Mouse (Mus musculus): ENCODE measurements around the gene Cracr2a. TPM values are rescaled to one million over a fixed set of nuclear protein-coding genes. Genes with fewer than 3 reads are reported as not detected.

Gene Cracr2a
- polyA plus RNA-seq, 1 experiment from 2014 or later: 1.5 TPM

- Histone ChIP-seq H3K27ac (ENCODE audit: low read depth, low read length) (no peak overlapping the region), H3K4me2 (replicated peaks; ENCODE audit: low read depth, low read length) (no peak overlapping the region), H3K36me3 (ENCODE audit: control insufficient read depth, insufficient read depth, low read length) (no peaks in the 10 kb centered on the region), H3K27me3 (ENCODE audit: control insufficient read depth, insufficient read depth, low read length) (0 out of 2 replicates have a peak, but pooled peaks cover 3% of the 10 kb centered on the region), H3K4me1 (ENCODE audit: control insufficient read depth, insufficient read depth, low read length) (0 out of 2 replicates have a peak, but pooled peaks cover 3% of the 10 kb centered on the region), H3K9me3 (ENCODE audit: control insufficient read depth, low read length) (no peaks in the 10 kb centered on the region), H3K9ac (ENCODE audit: low read depth, low read length) (no peak overlapping the region), H3K4me3 (ENCODE audit: low read length) (no peak overlapping the region)
- no peak for ATAC-seq (ENCODE audit: low FRiP score, low TSS enrichment)
- WGBS: 57% methylated on average over 9 of the region's 9 CpGs
Measured at GRCm38 (mm10) chr6:127627453-127627852, 66.3 kb downstream of the Cracr2a start.

DNA sequence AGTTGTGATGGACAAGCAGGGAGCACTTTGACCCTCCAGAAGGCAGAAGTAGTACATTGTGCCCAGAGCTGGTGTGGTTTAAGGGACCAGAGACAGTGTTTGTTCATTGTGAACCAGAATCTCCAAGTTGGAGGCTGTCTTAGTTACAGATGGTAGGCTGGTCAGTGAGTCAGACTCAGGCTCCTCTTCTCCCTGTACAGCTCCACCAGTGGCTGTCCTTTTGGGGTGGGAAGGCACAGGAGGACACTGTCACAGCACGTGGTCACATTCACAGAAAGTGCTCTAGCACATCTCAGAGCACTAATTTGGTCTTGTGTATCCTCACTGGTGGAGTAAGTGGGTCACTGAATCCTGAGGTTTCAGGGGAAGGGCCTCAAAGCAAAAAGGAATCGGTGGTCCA lies 68.1 kb downstream of the Cracr2a start:
- H3K27me3 ChIP-seq (ENCODE audit: control insufficient read depth, insufficient read depth, low read length): 0 out of 2 replicates have a peak, but pooled peaks cover 3% of the 10 kb centered on the region
- 76% methylated on average over 2 of the region's 2 CpGs for WGBS
- H3K9me3 ChIP-seq (ENCODE audit: control insufficient read depth, low read length): no peaks in the 10 kb centered on the region
- no peaks in the 10 kb centered on the region for H3K36me3 ChIP-seq (ENCODE audit: control insufficient read depth, insufficient read depth, low read length)
- no peak for ATAC-seq (ENCODE audit: low FRiP score, low TSS enrichment)
- H3K9ac ChIP-seq (ENCODE audit: low read depth, low read length): no peak overlapping the region
- H3K4me3 ChIP-seq (ENCODE audit: low read length): no peak overlapping the region
- no peak overlapping the region for H3K4me2 ChIP-seq (replicated peaks; ENCODE audit: low read depth, low read length)
- no peak overlapping the region for H3K27ac ChIP-seq (ENCODE audit: low read depth, low read length)
- 0 out of 2 replicates have a peak, but pooled peaks cover 3% of the 10 kb centered on the region for H3K4me1 ChIP-seq (ENCODE audit: control insufficient read depth, insufficient read depth, low read length)

DNA sequence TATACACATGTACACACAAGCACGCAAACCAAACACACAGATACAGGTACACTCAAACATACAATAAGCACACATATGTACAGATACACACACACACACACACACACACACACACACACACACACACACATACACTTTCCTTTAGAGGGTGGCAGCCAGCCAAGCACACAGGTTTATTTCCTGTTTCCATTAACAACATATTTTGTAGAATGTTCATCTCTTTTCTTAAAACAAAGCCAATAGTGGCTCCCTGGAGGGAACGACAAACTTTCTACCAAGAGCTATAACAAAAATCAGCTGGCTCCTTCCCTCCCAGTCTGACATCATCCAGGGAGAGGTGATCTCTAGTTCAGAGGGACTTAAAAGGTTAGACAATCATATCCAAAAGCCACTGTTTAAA lies 73.7 kb downstream of the Cracr2a start:
- H3K27ac ChIP-seq (ENCODE audit: low read depth, low read length): no peak overlapping the region
- no peaks in the 10 kb centered on the region for H3K9me3 ChIP-seq (ENCODE audit: control insufficient read depth, low read length)
- no peaks in the 10 kb centered on the region for H3K27me3 ChIP-seq (ENCODE audit: control insufficient read depth, insufficient read depth, low read length)
- no peak overlapping the region for H3K4me2 ChIP-seq (replicated peaks; ENCODE audit: low read depth, low read length)
- 65% methylated on average over 2 of the region's 2 CpGs for WGBS
- no peak overlapping the region for H3K9ac ChIP-seq (ENCODE audit: low read depth, low read length)
- no peaks in the 10 kb centered on the region for H3K36me3 ChIP-seq (ENCODE audit: control insufficient read depth, insufficient read depth, low read length)
- no peak for ATAC-seq (ENCODE audit: low FRiP score, low TSS enrichment)
- H3K4me1 ChIP-seq (ENCODE audit: control insufficient read depth, insufficient read depth, low read length): no peaks in the 10 kb centered on the region
- H3K4me3 ChIP-seq (ENCODE audit: low read length): no peak overlapping the region

GRCm38 (mm10) chr6:127635462-127636189 lies 74.5 kb downstream of the Cracr2a start:
- Histone ChIP-seq H3K4me1 (ENCODE audit: control insufficient read depth, insufficient read depth, low read length) (no peaks in the 10 kb centered on the region), H3K27me3 (ENCODE audit: control insufficient read depth, insufficient read depth, low read length) (no peaks in the 10 kb centered on the region), H3K4me2 (replicated peaks; ENCODE audit: low read depth, low read length) (no peak overlapping the region), H3K9me3 (ENCODE audit: control insufficient read depth, low read length) (no peaks in the 10 kb centered on the region), H3K27ac (ENCODE audit: low read depth, low read length) (no peak overlapping the region), H3K4me3 (ENCODE audit: low read length) (no peak overlapping the region), H3K36me3 (ENCODE audit: control insufficient read depth, insufficient read depth, low read length) (no peaks in the 10 kb centered on the region), H3K9ac (ENCODE audit: low read depth, low read length) (no peak overlapping the region)
- 61% methylated on average over 9 of the region's 9 CpGs for WGBS
- ATAC-seq (ENCODE audit: low FRiP score, low TSS enrichment): no peak

- H3K9ac ChIP-seq (ENCODE audit: low read depth, low read length): no peak overlapping the region
- H3K4me3 ChIP-seq (ENCODE audit: low read length): no peak overlapping the region
- H3K9me3 ChIP-seq (ENCODE audit: control insufficient read depth, low read length): no peaks in the 10 kb centered on the region
- ATAC-seq (ENCODE audit: low FRiP score, low TSS enrichment): no peak
- H3K4me2 ChIP-seq (replicated peaks; ENCODE audit: low read depth, low read length): no peak overlapping the region
- H3K36me3 ChIP-seq (ENCODE audit: control insufficient read depth, insufficient read depth, low read length): no peaks in the 10 kb centered on the region
- H3K27me3 ChIP-seq (ENCODE audit: control insufficient read depth, insufficient read depth, low read length): no peaks in the 10 kb centered on the region
- WGBS: 55% methylated on average over 8 of the region's 8 CpGs
- H3K27ac ChIP-seq (ENCODE audit: low read depth, low read length): no peak overlapping the region
- no peaks in the 10 kb centered on the region for H3K4me1 ChIP-seq (ENCODE audit: control insufficient read depth, insufficient read depth, low read length)
Measured at GRCm38 (mm10) chr6:127641077-127641801, 80.1 kb downstream of the Cracr2a start.

GRCm38 (mm10) chr6:127655988-127656387 lies 94.8 kb downstream of the Cracr2a start:
- H3K4me2 ChIP-seq (replicated peaks; ENCODE audit: low read depth, low read length): no peak overlapping the region

DNA sequence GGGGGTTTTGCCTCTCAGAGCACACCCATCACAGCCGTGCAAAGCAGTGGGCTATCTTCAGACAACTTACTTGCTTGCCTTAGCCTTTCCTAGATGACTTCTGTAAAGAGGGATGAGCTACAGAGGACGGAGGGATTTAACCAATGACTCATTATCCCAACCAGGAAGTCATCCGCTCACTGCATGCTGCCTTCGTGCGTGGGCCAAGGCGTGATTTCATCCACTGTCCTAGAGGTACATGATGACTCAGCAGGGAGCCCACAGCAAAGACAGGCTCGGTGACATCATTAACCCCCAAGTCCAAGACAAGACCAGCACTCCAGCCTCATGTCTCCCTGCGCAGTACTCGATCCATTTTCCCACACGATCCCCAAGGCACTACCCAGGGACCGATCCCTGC lies 96.0 kb downstream of the Cracr2a start:
- no peaks in the 10 kb centered on the region for H3K27me3 ChIP-seq (ENCODE audit: control insufficient read depth, insufficient read depth, low read length)
- H3K9ac ChIP-seq (ENCODE audit: low read depth, low read length): no peak overlapping the region
- H3K4me1 ChIP-seq (ENCODE audit: control insufficient read depth, insufficient read depth, low read length): no peaks in the 10 kb centered on the region
- 91% methylated on average over 11 of the region's 11 CpGs for WGBS
- ATAC-seq (ENCODE audit: low FRiP score, low TSS enrichment): no peak
- H3K27ac ChIP-seq (ENCODE audit: low read depth, low read length): no peak overlapping the region
- no peaks in the 10 kb centered on the region for H3K36me3 ChIP-seq (ENCODE audit: control insufficient read depth, insufficient read depth, low read length)
- no peak overlapping the region for H3K4me2 ChIP-seq (replicated peaks; ENCODE audit: low read depth, low read length)
- H3K4me3 ChIP-seq (ENCODE audit: low read length): no peak overlapping the region
- no peaks in the 10 kb centered on the region; the same call in 1 of the 2 replicates for H3K9me3 ChIP-seq (ENCODE audit: control insufficient read depth, low read length)

More at GRCm38 (mm10) chr6:127655988-127656387, 94.8 kb downstream of the Cracr2a start:
- no peaks in the 10 kb centered on the region for H3K27me3 ChIP-seq (ENCODE audit: control insufficient read depth, insufficient read depth, low read length)
- no peaks in the 10 kb centered on the region for H3K36me3 ChIP-seq (ENCODE audit: control insufficient read depth, insufficient read depth, low read length)
- no peaks in the 10 kb centered on the region for H3K4me1 ChIP-seq (ENCODE audit: control insufficient read depth, insufficient read depth, low read length)
- no peak overlapping the region for H3K4me3 ChIP-seq (ENCODE audit: low read length)
- WGBS: 30% methylated on average over 4 of the region's 4 CpGs
- no peak overlapping the region for H3K27ac ChIP-seq (ENCODE audit: low read depth, low read length)
- H3K9me3 ChIP-seq (ENCODE audit: control insufficient read depth, low read length): no peaks in the 10 kb centered on the region; the same call in 1 of the 2 replicates
- no peak overlapping the region for H3K9ac ChIP-seq (ENCODE audit: low read depth, low read length)
- ATAC-seq (ENCODE audit: low FRiP score, low TSS enrichment): no peak

- Histone ChIP-seq H3K4me1 (ENCODE audit: control insufficient read depth, insufficient read depth, low read length) (no peaks in the 10 kb centered on the region), H3K9ac (ENCODE audit: low read depth, low read length) (no peak overlapping the region), H3K9me3 (ENCODE audit: control insufficient read depth, low read length) (no peaks in the 10 kb centered on the region), H3K4me2 (replicated peaks; ENCODE audit: low read depth, low read length) (no peak overlapping the region), H3K4me3 (ENCODE audit: low read length) (no peak overlapping the region), H3K36me3 (ENCODE audit: control insufficient read depth, insufficient read depth, low read length) (no peaks in the 10 kb centered on the region), H3K27me3 (ENCODE audit: control insufficient read depth, insufficient read depth, low read length) (no peaks in the 10 kb centered on the region), H3K27ac (ENCODE audit: low read depth, low read length) (no peak overlapping the region)
- 41% methylated on average over 5 of the region's 5 CpGs for WGBS
- no peak for ATAC-seq (ENCODE audit: low FRiP score, low TSS enrichment)
Measured at GRCm38 (mm10) chr6:127659472-127659871, 98.3 kb downstream of the Cracr2a start.

- Histone ChIP-seq H3K9ac (ENCODE audit: low read depth, low read length) (no peak overlapping the region), H3K36me3 (ENCODE audit: control insufficient read depth, insufficient read depth, low read length) (no peaks in the 10 kb centered on the region), H3K9me3 (ENCODE audit: control insufficient read depth, low read length) (no peaks in the 10 kb centered on the region), H3K27ac (ENCODE audit: low read depth, low read length) (no peak overlapping the region), H3K4me1 (ENCODE audit: control insufficient read depth, insufficient read depth, low read length) (no peaks in the 10 kb centered on the region), H3K4me2 (replicated peaks; ENCODE audit: low read depth, low read length) (no peak overlapping the region), H3K4me3 (ENCODE audit: low read length) (no peak overlapping the region), H3K27me3 (ENCODE audit: control insufficient read depth, insufficient read depth, low read length) (no peaks in the 10 kb centered on the region)
- 71% methylated on average over 4 of the region's 4 CpGs for WGBS
- ATAC-seq (ENCODE audit: low FRiP score, low TSS enrichment): no peak
Measured at GRCm38 (mm10) chr6:127659966-127660365, 98.8 kb downstream of the Cracr2a start.

Data from kidney, embryonic 14.5 days (tissue).